Mouse (Mus musculus) forebrain, embryonic 10.5 days (tissue): ENCODE results near the gene AI837181. TPM values are rescaled to one million over a fixed set of nuclear protein-coding genes. Genes with fewer than 3 reads are reported as not detected.
A peak's percentile ranks its signal among the peaks of the same experiment; 100 is the strongest.

Experiments
- DNase-seq: peaks from one replicate; pipeline ENCODE4 v3.0.0-alpha.2; 2017; ENCODE audit warnings: low spot score; ENCODE audit errors: extremely low spot score
- H3K27ac ChIP-seq: fragments of 300-500 bp; sonication (generic); 2 replicates; pipeline ENCODE4 v1.5.1; 2016; ENCODE audit warnings: mild to moderate bottlenecking
- H3K27me3 ChIP-seq: fragments of 300-500 bp; sonication (generic); 2 replicates; pipeline ENCODE4 v1.6.1; 2016; ENCODE audit warnings: mild to moderate bottlenecking; ENCODE audit not compliant: poor library complexity, severe bottlenecking
- H3K36me3 ChIP-seq: fragments of 300-500 bp; sonication (generic); replicated peaks from 2 replicates; pipeline ENCODE4 v1.6.1; 2016; ENCODE audit warnings: mild to moderate bottlenecking, moderate library complexity
- H3K4me1 ChIP-seq: fragments of 300-500 bp; sonication (generic); 2 replicates; pipeline ENCODE4 v1.6.1; 2016
- H3K4me3 ChIP-seq: fragments of 300-500 bp; sonication (generic); 2 replicates; pipeline ENCODE4 v1.5.1; 2016; ENCODE audit warnings: mild to moderate bottlenecking, moderate library complexity
- H3K9me3 ChIP-seq: fragments of 300-500 bp; sonication (generic); 2 replicates; pipeline ENCODE4 v1.6.1; 2016; ENCODE audit warnings: mild to moderate bottlenecking, moderate library complexity
- WGBS: fragments of 180-500 bp; shearing (Covaris S2); methylation state at CpG from one replicate; pipeline ENCODE4 v1.1.7; 2016; 5-methylcytosine and 5-hydroxymethylcytosine counted together
- polyA plus RNA-seq: library from polyadenylated mRNA; unstranded; fragments of >200 nt; fragmentation: Nextera tagmentation; extraction: Ambion mirVana; gene quantifications from 2 replicates; pipeline ENCODE4 v1.2.1, GENCODE M21; 2016

The AI837181 gene
- polyA plus RNA-seq, 1 experiment from 2014 or later: 42.3 TPM

DNA sequence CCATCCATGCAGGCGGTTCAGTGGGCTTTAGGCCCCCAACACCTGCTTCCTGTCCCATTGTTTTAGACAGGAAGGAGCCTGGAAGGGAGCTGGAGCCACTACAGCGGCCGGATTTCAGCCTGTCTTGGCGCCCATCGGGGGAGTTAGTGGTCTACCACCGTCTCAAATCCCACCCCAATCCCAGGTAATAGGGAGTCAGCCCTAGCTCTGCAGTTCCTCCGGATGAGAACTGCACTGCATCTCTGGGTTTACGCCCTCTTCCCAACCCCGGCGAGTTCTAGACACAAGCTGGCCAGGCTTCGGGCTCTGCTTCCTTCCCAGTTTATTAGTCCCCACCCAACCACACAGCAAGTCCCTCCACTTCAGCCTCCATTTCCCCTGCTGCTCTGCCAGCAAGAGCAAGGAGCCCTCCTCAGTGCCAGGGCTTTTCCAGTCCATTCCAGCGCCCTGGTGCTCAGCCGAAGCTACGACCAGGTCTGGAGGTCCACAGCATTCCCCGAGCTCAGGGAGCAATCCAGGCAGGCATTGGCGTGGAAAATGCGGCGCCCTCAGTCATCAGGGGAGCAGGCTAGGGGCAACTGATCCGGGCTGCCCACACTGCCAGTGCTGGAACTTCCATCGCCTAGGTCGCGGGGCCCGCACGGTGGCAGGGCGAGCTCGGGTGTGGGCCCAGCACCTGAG is 31.4 kb downstream of the AI837181 start:
- peaks cover 26% of the 10 kb centered on the region for H3K27me3 ChIP-seq
- peak overlapping the region; percentile 88 for H3K27ac ChIP-seq
- H3K36me3 ChIP-seq: peaks cover 16% of the 10 kb centered on the region
- WGBS: 7% methylated on average over 26 of the region's 26 CpGs
- DNase-seq: no peak
- H3K4me1 ChIP-seq: peaks cover 51% of the 10 kb centered on the region
- peak overlapping the region; percentile 87 for H3K4me3 ChIP-seq
- no peaks in the 10 kb centered on the region for H3K9me3 ChIP-seq

DNA sequence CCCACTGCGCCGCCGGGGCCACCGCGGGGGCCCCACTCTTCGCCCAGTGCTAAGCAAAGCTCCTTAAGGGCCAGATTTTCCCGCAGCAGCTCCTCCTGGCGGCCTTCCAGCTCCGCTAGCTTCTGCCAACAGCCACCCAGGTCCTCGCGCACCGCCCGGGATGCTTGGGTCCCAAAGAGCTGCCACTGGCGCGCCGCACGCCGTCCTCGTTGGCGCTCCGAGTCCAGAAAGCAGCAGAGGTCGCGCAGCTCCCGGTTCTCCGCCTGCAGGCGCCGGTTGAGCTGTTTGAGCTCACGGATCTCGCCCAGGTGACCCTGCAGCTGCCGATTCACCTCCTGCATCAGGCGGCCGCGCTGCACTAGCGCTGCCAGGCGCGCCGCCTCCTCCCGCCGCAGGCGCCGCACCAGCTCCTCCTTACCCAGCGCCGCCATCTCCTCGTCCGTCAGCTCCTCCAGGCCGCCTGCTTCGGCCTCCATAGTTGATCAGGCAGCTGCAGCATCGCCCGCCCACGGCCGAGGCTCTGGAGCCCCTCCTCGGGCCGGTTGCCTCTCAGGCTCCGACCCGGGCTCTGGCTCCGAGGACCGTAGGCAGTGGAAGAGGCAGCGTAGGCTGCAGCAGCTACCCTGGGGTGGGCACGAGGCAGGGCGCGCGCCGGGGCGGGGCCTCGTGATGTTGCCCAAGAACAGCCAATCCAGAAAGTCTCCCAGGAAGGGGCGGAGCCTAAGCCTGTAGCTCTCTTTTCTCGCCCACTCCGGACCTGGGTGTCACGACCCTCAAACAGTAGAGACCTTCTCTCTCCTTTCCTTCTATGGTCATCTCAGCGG is 32.2 kb downstream of the AI837181 start:
- Histone ChIP-seq H3K27me3 (peaks cover 19% of the 10 kb centered on the region), H3K4me1 (peaks cover 55% of the 10 kb centered on the region), H3K9me3 (no peaks in the 10 kb centered on the region), H3K4me3 (peak overlapping the region; percentile 87), H3K36me3 (peaks cover 18% of the 10 kb centered on the region), H3K27ac (peak overlapping the region; percentile 88)
- DNase-seq: peak; percentile 94
- WGBS: under 1% methylated on average over 70 of the region's 70 CpGs

DNA sequence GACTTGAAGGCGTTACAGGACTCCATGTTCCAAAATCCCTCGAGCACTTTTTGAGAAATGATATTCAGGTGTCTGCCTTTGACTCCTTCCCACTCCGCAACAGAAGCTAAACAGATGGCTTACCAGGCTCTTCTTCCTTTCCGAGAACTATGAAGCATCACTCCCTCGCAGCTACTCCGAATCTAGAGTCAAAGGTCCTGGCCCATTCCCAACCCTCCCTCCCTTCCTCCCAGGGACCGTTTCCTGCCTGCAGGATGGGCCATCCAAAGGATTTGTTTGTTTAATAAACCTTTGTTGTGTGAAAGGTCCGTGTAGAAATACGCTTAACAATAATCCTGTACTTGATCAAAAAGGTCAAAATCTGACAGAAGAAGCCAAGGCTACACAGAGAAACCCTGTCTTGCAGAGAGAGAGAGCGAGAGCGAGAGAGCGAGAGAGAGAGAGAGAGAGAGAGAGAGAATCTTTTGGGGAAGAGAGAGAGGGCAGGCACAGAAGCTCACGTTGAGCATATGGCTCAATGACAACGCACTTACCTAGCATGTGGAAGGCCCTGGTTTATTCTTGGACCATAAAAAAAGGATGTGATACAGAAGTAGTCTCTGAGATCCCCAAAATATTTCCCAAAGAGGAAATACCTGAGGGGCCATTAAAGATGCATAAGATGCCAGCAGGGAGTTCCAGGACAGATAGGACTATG is 33.0 kb downstream of the AI837181 start, which contains the start of gene Ccdc85b:
TSS of gene Ccdc85b (minus strand) at position 149 of the 697 bp plus-strand sequence.
- WGBS: 15% methylated on average over 14 of the region's 14 CpGs
- peaks cover 55% of the 10 kb centered on the region for H3K4me1 ChIP-seq
- H3K27me3 ChIP-seq: peaks cover 19% of the 10 kb centered on the region
- peak within 1 kb of the TSS; percentile 88 for H3K27ac ChIP-seq
- H3K4me3 ChIP-seq: peak within 1 kb of the TSS; percentile 87
- peaks cover 26% of the 10 kb centered on the region for H3K36me3 ChIP-seq
- no peaks in the 10 kb centered on the region for H3K9me3 ChIP-seq
- no peak for DNase-seq

DNA sequence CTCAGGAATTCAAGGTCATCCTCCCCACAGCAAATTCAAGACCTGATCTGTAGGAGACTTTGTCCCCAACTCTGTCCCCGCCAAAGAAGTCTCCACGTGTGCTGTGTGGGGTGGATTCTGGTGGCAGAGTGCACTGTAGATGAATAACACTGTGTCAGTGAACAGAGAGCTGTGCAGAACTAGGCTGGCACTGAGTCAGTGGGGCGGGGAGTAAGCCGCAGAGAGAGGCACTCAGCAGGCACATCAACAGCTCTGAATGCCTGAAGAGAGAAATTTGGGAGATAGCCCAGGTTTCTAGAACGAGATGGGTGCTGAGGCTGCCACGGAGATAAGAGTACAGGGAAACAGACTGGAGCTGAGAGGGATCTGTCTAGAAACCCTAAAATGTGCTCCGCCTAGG is 34.1 kb downstream of the AI837181 start:
- Histone ChIP-seq H3K4me1 (peaks cover 61% of the 10 kb centered on the region), H3K36me3 (peaks cover 32% of the 10 kb centered on the region), H3K27ac (no peak overlapping the region), H3K9me3 (no peaks in the 10 kb centered on the region), H3K27me3 (peaks cover 19% of the 10 kb centered on the region), H3K4me3 (no peak overlapping the region)
- 68% methylated on average over 7 of the region's 7 CpGs for WGBS
- no peak for DNase-seq

DNA sequence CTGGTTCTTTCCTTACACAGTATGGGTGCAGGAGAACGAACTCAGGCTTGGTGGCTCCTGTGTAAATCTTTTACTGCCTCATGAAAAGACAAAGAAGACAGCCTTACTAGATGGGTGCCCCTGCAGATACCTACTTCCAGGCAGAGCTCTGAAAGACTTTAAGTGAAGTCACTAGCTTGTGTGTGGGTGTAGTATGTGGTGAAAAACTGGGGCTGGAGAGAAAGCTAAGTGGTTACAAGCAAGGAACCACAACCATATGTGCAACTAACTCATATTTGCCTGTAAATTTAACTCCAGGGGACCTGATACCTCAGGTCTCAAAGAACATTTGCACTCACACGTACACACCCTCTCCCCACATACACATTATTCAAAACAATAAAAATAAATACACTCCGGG is 35.0 kb downstream of the AI837181 start:
- Histone ChIP-seq H3K27me3 (peaks cover 19% of the 10 kb centered on the region), H3K9me3 (no peaks in the 10 kb centered on the region), H3K4me3 (peak overlapping the region; percentile 86), H3K36me3 (peaks cover 32% of the 10 kb centered on the region), H3K27ac (peak overlapping the region; percentile 90), H3K4me1 (peaks cover 62% of the 10 kb centered on the region)
- no peak for DNase-seq
- 30% methylated on average over 3 of the region's 3 CpGs for WGBS

DNA sequence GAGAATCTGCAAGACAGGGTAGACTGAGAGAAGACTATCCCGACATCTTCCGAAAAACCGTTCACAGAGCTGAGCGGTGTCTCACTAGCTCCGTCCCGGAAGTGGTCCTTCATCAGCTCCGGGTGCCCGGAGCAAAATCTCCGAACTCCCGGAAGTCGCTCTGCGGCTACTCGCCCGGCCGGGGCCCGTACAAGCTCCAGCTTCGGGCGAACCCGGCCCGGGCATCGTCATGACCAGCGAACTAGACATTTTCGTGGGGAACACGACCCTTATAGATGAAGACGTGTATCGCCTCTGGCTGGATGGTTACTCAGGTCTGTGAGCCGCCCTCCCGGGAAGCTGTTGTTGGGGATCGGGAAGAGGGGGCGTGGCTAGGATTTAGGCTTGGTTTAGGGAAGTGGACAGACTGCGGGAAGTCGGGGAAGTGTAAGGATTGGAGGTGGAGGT is 35.5 kb downstream of the AI837181 start, which contains the start of gene Fibp:
TSS of gene Fibp (plus strand) at position 151 of the 447 bp plus-strand sequence.
- peak; percentile 92 for DNase-seq
- WGBS: under 1% methylated on average over 32 of the region's 32 CpGs
- H3K27ac ChIP-seq: peak within 1 kb of the TSS; percentile 90
- H3K36me3 ChIP-seq: peaks cover 35% of the 10 kb centered on the region
- H3K9me3 ChIP-seq: no peaks in the 10 kb centered on the region
- peaks cover 19% of the 10 kb centered on the region for H3K27me3 ChIP-seq
- H3K4me1 ChIP-seq: peaks cover 56% of the 10 kb centered on the region
- peak within 1 kb of the TSS; percentile 86 for H3K4me3 ChIP-seq

DNA sequence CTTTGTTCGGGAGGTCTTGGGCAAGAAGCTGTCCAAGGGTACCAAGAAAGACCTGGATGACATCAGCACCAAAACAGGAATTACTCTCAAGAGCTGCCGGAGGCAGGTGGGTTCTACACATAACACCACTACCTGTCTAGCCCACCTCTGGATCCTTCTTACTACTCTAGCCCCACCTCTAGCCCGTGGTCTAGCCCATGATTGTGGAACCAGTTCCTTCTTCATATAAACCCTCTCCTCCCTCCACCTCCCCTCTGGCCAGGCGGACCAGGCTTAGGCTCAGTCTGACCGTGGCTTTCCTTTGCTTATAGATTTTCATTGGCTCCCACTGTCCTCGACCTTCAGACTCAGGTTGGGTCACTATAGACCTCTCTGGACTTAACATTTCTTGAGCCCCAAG is 36.5 kb downstream of the AI837181 start:
- H3K36me3 ChIP-seq: peaks cover 44% of the 10 kb centered on the region
- DNase-seq: no peak
- WGBS: 89% methylated on average over 6 of the region's 6 CpGs
- peaks cover 47% of the 10 kb centered on the region for H3K4me1 ChIP-seq
- H3K27ac ChIP-seq: no peak overlapping the region
- H3K9me3 ChIP-seq: no peaks in the 10 kb centered on the region
- H3K27me3 ChIP-seq: peaks cover 19% of the 10 kb centered on the region
- H3K4me3 ChIP-seq: peak overlapping the region; percentile 86

DNA sequence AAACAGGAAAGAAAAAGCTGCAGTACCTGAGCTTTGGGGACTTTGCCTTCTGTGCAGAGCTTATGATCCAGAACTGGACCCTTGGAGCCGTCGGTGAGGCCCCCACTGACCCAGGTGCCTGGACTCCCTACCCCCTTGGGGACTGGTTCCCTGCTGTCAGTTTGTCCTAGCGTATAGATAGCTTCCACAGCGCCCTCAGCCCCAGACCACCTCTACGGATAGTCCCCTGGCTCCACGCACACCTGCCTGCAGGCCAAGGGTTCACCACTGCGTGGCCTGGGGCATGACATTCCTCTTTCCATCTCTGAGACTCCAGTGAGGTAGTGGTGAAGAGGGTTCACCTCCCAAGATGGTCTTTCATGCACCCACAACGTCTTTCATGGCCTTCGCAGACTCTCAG is 38.3 kb downstream of the AI837181 start:
- Histone ChIP-seq H3K27ac (no peak overlapping the region), H3K4me1 (peaks cover 29% of the 10 kb centered on the region), H3K4me3 (no peak overlapping the region; the same call in 1 of the 2 replicates), H3K9me3 (no peaks in the 10 kb centered on the region), H3K27me3 (peaks cover 16% of the 10 kb centered on the region), H3K36me3 (peaks cover 61% of the 10 kb centered on the region)
- 88% methylated on average over 9 of the region's 9 CpGs for WGBS
- DNase-seq: no peak

DNA sequence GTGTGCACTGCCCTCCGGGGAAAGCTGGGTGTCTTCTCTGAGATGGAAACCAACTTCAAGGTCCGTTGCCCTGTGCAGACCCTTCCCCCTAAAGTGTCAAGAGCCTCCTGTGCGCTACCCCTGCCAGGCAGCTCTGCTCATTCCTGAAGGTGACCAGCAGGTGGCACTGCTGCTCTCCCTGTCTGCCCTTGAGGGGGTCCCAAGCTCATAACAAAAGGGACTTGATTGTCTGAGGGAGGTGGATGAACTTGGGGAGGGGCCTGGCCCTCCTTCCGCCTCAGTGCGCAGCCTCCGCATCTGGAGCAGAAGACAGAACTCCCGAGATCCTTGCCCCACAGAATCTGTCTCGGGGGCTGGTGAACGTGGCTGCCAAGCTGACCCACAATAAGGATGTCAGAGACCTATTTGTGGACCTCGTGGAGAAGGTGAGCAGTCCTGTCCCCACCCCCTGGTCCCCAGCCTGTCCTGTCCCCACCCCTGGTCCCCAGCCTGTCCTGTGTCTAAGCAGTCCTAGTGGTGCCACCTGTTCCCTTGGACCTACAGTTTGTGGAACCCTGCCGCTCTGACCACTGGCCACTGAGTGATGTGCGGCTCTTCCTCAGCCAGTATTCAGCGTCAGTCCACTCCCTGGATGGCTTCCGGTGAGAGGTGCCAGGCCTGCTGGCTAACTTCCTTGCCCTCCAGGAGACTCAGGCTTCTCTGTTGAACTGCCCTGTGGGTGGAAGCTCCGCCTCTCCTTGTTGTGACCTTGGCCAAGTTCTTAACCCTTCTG is 39.0 kb downstream of the AI837181 start:
- peaks cover 9% of the 10 kb centered on the region for H3K27me3 ChIP-seq
- peak overlapping the region; percentile 31 for H3K4me3 ChIP-seq
- peak overlapping the region; percentile 78 for H3K27ac ChIP-seq
- H3K36me3 ChIP-seq: peaks cover 61% of the 10 kb centered on the region
- H3K4me1 ChIP-seq: peaks cover 26% of the 10 kb centered on the region
- no peaks in the 10 kb centered on the region for H3K9me3 ChIP-seq
- DNase-seq: peak; percentile 74
- WGBS: 63% methylated on average over 15 of the region's 15 CpGs

DNA sequence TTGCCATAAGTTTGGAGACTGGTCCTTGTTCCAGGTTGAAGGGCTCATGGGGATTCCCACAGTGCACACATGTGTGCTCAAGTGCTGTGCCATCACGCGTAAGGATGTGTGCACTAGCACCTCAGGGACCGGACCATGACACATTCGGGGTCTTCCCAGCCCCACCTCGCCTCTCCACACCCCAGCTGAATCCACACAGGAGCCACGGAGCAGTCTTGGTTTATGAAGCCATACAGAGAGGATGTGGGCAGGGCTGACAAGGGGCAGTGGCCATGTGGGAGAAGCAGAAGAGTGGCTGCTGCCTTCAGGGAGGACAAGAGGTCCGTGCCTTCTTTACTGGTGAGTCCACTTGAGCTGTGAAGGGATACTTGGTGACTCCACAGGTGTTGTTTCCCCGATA is 40.1 kb downstream of the AI837181 start:
- Histone ChIP-seq H3K4me1 (peaks cover 23% of the 10 kb centered on the region), H3K27ac (no peak overlapping the region), H3K4me3 (no peak overlapping the region; the same call in 1 of the 2 replicates), H3K36me3 (peaks cover 61% of the 10 kb centered on the region), H3K27me3 (no peaks in the 10 kb centered on the region), H3K9me3 (no peaks in the 10 kb centered on the region)
- no peak for DNase-seq
- 96% methylated on average over 8 of the region's 8 CpGs for WGBS

DNA sequence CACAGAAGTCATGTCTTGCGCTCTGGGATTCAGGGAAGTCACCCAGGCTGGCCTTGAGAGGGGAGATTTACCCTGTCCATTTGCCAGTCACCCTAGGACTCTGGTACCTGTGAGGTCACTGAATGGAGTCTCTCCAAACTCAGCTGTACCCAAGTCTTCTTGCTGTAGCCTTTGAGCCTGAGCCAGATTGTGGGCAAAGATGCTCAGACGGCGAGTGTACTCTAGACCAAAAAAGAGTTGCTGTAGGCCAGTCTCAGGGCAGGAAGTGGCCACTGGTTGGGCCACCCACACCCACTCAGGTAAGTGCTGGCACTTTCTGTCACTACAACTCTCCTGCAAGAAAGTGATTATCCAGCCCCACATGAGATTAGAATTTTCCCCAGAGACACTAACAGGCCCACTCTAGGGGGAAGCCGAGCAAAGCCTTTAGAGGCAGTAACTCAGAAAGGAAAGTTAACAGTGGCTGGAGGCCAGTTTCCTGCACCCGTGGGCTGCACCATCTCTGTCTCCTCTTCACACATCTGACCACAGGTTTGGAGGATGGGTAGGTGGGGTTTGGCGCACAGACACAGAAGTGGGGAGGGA is 42.1 kb downstream of the AI837181 start:
- Histone ChIP-seq H3K9me3 (no peaks in the 10 kb centered on the region), H3K4me1 (peaks cover 10% of the 10 kb centered on the region), H3K4me3 (no peak overlapping the region), H3K27ac (no peak overlapping the region), H3K27me3 (no peaks in the 10 kb centered on the region), H3K36me3 (peaks cover 60% of the 10 kb centered on the region)
- DNase-seq: no peak
- WGBS: 89% methylated on average over 6 of the region's 6 CpGs
